8 mouse cellular contexts compared by ENCODE assay signal in genomic region chr19:43674730-43675524, GRCm38 (mm10). TPM values are rescaled to one million over a fixed set of nuclear protein-coding genes. Genes with fewer than 3 reads are reported as not detected.
DNase-seq lines count a peak whose midpoint lies in the region; ATAC-seq lines count a peak whose summit lies in the region.

Gene Slc25a28 (minus strand): TSS chr19:43674881.

- H3K36me3 ChIP-seq in hindbrain, embryonic 11.5 days (ENCODE audit: control insufficient read depth, insufficient read depth, low read length) = no peaks in the 10 kb centered on the region

- under 1% methylated on average over 67 of the region's 79 CpGs for WGBS in hindbrain, embryonic 11.5 days

- H3K27ac ChIP-seq in hindbrain, embryonic 11.5 days (ENCODE audit: low read depth, low read length) = peak within 1 kb of the TSS; percentile 89

- peak; percentile 100 for DNase-seq in Muller cell, postnatal 12 days (ENCODE audit: inconsistent ontology term)
- peak; percentile 100 for DNase-seq in cerebellum, adult 9-11 months
- DNase-seq in frontal cortex, adult 2 months (ENCODE audit: extremely low spot score in 1 of 2, low spot score in 1 of 2) = peak; percentile 99 to 100
- DNase-seq in hindbrain, embryonic 11.5 days (ENCODE audit: low spot score) = peak; percentile 99
- DNase-seq in layer of hippocampus, postnatal 10 days (ENCODE audit: low spot score in 2 of 2) = peak; percentile 97
- peak; percentile 100 for DNase-seq in lung, postnatal 10 days
- peak; percentile 95 for DNase-seq in ovary, postnatal 36 days (ENCODE audit: low spot score)
- DNase-seq in thymus, postnatal 25 days = peak; percentile 98

- H3K9ac ChIP-seq in hindbrain, embryonic 11.5 days (ENCODE audit: low read depth, low read length) = peak within 1 kb of the TSS; percentile 91

- H3K9me3 ChIP-seq in hindbrain, embryonic 11.5 days (ENCODE audit: control insufficient read depth, low read length) = no peaks in the 10 kb centered on the region

- H3K27me3 ChIP-seq in hindbrain, embryonic 11.5 days (ENCODE audit: control insufficient read depth, insufficient read depth, low read length) = no peaks in the 10 kb centered on the region

- ATAC-seq in hindbrain, embryonic 11.5 days (ENCODE audit: low FRiP score) = peak; percentile 98

- H3K4me2 ChIP-seq in hindbrain, embryonic 11.5 days (replicated peaks; ENCODE audit: low read depth, low read length) = peak within 1 kb of the TSS; percentile 86

- no peaks in the 10 kb centered on the region for H3K4me1 ChIP-seq in hindbrain, embryonic 11.5 days (replicated peaks; ENCODE audit: control insufficient read depth, insufficient read depth, low read length)

- H3K4me3 ChIP-seq in hindbrain, embryonic 11.5 days (ENCODE audit: low read depth, low read length) = peak within 1 kb of the TSS; percentile 94

RNA-seq across cellular contexts. Expression of gene Slc25a28, which starts in this region (rescaled TPM):
- 101 and 102 TPM in 2 replicates for polyA plus RNA-seq in frontal cortex, adult 2 months (2012; rRNA removed)
- 9.1 and 10.9 TPM in 2 replicates for polyA plus RNA-seq in hindbrain, embryonic 11.5 days (2014; fragmentation: Nextera tagmentation; extraction: Ambion mirVana)
- 10 to 100 TPM; 36.2 to 40.2 TPM for total RNA-seq in layer of hippocampus, postnatal 10 days (2021)

Comparison
In these comparisons a context has a peak if more than half of its experiments do, and no peak if none do; other contexts are left out.
1. Peak in every context shown above with its lines: DNase-seq, ATAC-seq, H3K4me3 ChIP-seq and H3K27ac ChIP-seq.